Mouse (Mus musculus) cerebellum, adult 2 months (tissue): ENCODE measurements at regions not wholly inside any gene's neighbourhood (a gene's known extent, or its start where the extent isn't known, plus 50 kb on each side); places are given as distances from the start of the nearest gene placed in this dataset.

Source experiments
- CTCF ChIP-seq: fragments of 200-500 bp; IDR thresholded peaks from 2 replicates; pipeline ENCODE4 v1.5.1; 2011; ENCODE audit warnings: low read depth, mild to moderate bottlenecking, control low read depth, low read length, moderate library complexity, borderline replicate concordance; ENCODE audit not compliant: insufficient read depth
- POLR2A ChIP-seq: fragments of 200-500 bp; IDR thresholded peaks from 2 replicates; pipeline ENCODE4 v1.6.1; 2011; ENCODE audit warnings: low read length, control low read depth, borderline replicate concordance; ENCODE audit not compliant: insufficient read depth

GRCm38 (mm10) chr19:26037270-26037669 lies 365.1 kb downstream of the Dmrt2 start:
- 0 out of 2 replicates have a peak, but pooled peaks have one; percentile 10 for TF ChIP-seq CTCF
- no peak for TF ChIP-seq POLR2A
